Mouse (Mus musculus): ENCODE results near the gene Dlg4. TPM values are rescaled to one million over a fixed set of nuclear protein-coding genes. Genes with fewer than 3 reads are reported as not detected.
A peak's percentile ranks its signal among the peaks of the same experiment; 100 is the strongest.

Gene Dlg4
- polyA plus RNA-seq, 1 experiment from 2014 or later: 28.1 TPM

DNA sequence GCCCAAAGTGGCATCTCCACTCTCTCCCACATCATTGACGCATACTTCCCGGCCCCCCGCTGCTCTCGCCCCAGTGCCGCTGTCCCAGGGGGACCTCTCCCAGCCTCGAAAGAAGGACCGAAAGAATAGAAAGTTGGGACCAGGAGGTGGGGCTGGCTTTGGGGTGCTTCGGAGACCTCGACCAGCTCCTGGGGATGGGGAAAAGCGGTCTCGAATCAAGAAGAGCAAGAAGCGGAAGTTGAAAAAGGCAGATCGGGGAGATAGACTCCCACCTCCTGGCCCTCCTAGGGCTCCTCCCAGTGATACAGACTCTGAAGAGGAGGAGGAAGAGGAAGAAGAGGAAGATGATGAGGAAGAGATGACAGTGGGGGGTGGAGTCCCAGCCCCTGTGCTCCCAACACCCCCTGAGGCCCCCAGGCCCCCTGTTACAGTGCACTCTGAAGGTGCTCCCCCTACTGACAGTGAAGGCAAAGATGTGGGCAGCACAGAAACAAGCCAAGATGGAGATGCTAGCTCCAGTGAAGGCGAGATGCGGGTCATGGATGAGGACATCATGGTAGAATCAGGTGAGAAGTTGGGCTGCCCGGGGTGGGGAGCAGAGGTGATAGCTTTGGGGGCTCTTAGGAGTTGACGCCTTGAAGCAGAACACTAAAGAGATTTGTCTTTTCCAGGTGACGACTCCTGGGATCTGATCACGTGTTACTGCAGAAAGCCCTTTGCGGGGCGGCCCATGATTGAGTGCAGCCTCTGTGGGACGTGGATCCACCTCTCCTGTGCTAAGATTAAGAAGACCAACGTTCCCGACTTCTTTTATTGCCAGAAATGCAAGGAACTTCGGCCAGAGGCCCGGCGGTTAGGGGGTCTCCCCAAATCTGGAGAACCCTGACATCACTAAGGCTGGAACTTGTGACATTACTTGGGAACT lies 17.9 kb upstream of the Dlg4 start:
- H3K36me3 ChIP-seq: peaks cover 34% of the 10 kb centered on the region
- peak overlapping the region; percentile 71; the same call in 1 of the 2 replicates for H3K4me2 ChIP-seq
- H3K4me1 ChIP-seq (replicated peaks): peaks cover 63% of the 10 kb centered on the region
- H3K4me3 ChIP-seq: peak overlapping the region; percentile 91
- 0 out of 2 replicates have a peak overlapping the region, but pooled peaks have one; percentile 13 for H3K9ac ChIP-seq
- no peaks in the 10 kb centered on the region for H3K27me3 ChIP-seq
- no peaks in the 10 kb centered on the region for H3K9me3 ChIP-seq
- 92% methylated on average over 27 of the region's 27 CpGs for WGBS
- no peak overlapping the region; the same call in 1 of the 2 replicates for H3K27ac ChIP-seq
- no peak for ATAC-seq (ENCODE audit: low FRiP score)

DNA sequence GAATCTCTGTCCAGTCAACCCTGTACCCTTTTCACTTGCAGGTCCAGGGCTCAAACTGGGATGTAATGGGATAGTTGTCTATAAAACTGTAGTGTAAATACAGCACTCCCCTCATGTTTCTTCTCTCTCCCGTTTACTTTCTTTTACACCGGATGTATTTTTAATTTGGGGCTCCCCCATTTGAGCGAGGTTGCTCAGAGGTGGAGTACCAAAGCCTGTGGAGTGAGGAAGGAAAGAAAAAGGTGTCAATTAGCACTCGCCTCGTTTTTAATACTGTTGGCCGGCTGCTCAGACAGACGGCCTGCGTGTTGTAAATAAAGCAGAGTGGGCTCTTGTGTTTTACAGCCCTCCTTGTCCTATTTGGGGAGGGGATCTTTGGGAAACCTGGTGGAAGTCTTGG lies 17.1 kb upstream of the Dlg4 start:
- Histone ChIP-seq H3K27ac (peak overlapping the region; percentile 97), H3K4me1 (replicated peaks) (peaks cover 63% of the 10 kb centered on the region), H3K9me3 (no peaks in the 10 kb centered on the region), H3K4me3 (peak overlapping the region; percentile 15), H3K27me3 (no peaks in the 10 kb centered on the region), H3K36me3 (peaks cover 27% of the 10 kb centered on the region), H3K9ac (no peak overlapping the region), H3K4me2 (peak overlapping the region; percentile 85; the same call in 1 of the 2 replicates)
- 84% methylated on average over 8 of the region's 8 CpGs for WGBS
- no peak for ATAC-seq (ENCODE audit: low FRiP score)

DNA sequence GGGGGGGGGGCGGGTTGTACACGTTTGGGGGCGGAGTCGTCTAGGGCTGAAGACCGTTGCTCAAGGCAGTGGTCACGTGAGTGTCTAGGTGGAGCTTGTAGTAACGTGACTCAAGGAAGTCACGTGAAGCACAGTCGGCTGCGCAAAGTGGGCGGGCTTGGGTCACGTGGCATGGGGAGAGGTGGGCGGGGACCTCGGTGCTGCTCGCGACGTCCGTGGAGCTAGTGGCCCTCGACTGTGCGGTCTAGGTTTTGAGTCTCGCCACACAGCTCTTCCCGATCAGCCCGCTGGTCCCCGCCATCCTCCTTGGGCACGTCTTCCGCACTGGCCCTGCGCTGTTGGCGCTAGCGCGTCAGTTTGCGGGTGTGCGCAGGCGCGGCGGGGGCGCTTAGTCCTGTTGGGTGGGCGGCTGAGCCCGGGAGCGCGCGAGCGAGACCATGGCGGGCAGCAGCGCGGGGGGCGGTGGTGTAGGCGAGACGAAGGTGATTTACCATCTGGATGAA lies 16.3 kb upstream of the Dlg4 start, which contains the start of gene Dvl2:
Dvl2 (plus strand) TSS at position 200 of the 503 bp plus-strand sequence.
- Histone ChIP-seq H3K9me3 (no peaks in the 10 kb centered on the region), H3K27me3 (no peaks in the 10 kb centered on the region), H3K4me3 (peak within 1 kb of the TSS; percentile 77), H3K27ac (peak within 1 kb of the TSS; percentile 97), H3K4me1 (replicated peaks) (peaks cover 65% of the 10 kb centered on the region), H3K4me2 (peak within 1 kb of the TSS; percentile 85), H3K36me3 (peaks cover 33% of the 10 kb centered on the region), H3K9ac (peak within 1 kb of the TSS; percentile 89)
- 0% methylated on average over 47 of the region's 48 CpGs for WGBS
- peak; percentile 69 for ATAC-seq (ENCODE audit: low FRiP score)

DNA sequence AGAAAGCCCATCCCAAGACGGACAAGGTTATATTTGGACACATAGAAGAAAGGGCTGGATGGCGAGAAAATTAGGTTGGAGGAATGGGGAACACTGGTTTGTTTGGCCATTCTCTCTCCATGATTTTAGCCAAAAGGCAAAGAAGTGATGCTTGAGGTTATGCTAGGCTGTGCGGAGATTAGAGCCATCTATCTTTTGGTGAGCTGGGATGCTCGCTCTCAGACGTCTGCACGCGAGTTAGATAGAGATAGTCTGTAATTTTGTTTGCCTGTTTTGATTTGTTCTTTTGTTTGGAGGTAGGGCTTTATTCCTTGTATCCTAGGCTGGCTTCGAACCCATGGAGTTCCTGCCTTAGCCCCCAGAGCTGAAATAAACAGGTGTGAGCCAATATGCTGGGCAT lies 15.6 kb upstream of the Dlg4 start:
- no peak for ATAC-seq (ENCODE audit: low FRiP score)
- H3K4me1 ChIP-seq (replicated peaks): peaks cover 65% of the 10 kb centered on the region
- 13% methylated on average over 8 of the region's 8 CpGs for WGBS
- peak overlapping the region; percentile 89 for H3K9ac ChIP-seq
- peaks cover 41% of the 10 kb centered on the region for H3K36me3 ChIP-seq
- no peaks in the 10 kb centered on the region for H3K9me3 ChIP-seq
- H3K4me3 ChIP-seq: peak overlapping the region; percentile 77
- no peaks in the 10 kb centered on the region for H3K27me3 ChIP-seq
- H3K27ac ChIP-seq: peak overlapping the region; percentile 97
- peak overlapping the region; percentile 85 for H3K4me2 ChIP-seq

DNA sequence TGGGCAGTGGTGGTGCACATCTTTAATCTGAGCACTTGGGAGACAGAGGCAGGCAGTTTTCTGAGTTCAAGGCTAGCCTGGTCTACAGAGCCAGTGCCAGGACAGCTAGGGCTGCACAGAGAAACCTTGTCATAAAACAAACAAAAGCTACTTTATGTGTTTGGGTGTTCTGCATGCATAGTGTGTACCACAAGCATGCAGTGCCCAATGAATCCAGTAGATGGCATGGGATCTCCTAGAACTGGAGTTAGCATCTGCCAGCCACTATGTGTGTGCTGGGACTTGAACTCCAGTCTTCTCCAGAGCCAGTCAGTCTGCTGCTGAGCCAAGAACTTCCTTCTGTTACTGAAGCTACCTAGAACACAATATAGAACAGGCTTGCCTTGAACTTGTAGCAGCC lies 14.9 kb upstream of the Dlg4 start:
- no peak overlapping the region for H3K27ac ChIP-seq
- H3K27me3 ChIP-seq: no peaks in the 10 kb centered on the region
- H3K4me3 ChIP-seq: peak overlapping the region; percentile 77
- H3K9me3 ChIP-seq: no peaks in the 10 kb centered on the region
- peaks cover 65% of the 10 kb centered on the region for H3K4me1 ChIP-seq (replicated peaks)
- H3K9ac ChIP-seq: no peak overlapping the region
- peak overlapping the region; percentile 85 for H3K4me2 ChIP-seq
- no peak for ATAC-seq (ENCODE audit: low FRiP score)
- peaks cover 48% of the 10 kb centered on the region for H3K36me3 ChIP-seq

- Histone ChIP-seq H3K27me3 (no peaks in the 10 kb centered on the region), H3K36me3 (peaks cover 54% of the 10 kb centered on the region), H3K4me3 (peak overlapping the region; percentile 77), H3K9me3 (no peaks in the 10 kb centered on the region), H3K4me2 (peak overlapping the region; percentile 85), H3K27ac (no peak overlapping the region), H3K4me1 (replicated peaks) (peaks cover 62% of the 10 kb centered on the region), H3K9ac (peak overlapping the region; percentile 57; the same call in 1 of the 2 replicates)
- 92% methylated on average over 2 of the region's 2 CpGs for WGBS
- ATAC-seq (ENCODE audit: low FRiP score): no peak
These were observed 14.3 kb upstream of the Dlg4 start for GRCm38 (mm10) chr11:70002471-70002870.

GRCm38 (mm10) chr11:70005521-70005920 lies 11.2 kb upstream of the Dlg4 start:
- Histone ChIP-seq H3K27ac (no peak overlapping the region), H3K9me3 (no peaks in the 10 kb centered on the region), H3K4me2 (no peak overlapping the region), H3K27me3 (no peaks in the 10 kb centered on the region), H3K4me3 (no peak overlapping the region), H3K4me1 (replicated peaks) (peaks cover 39% of the 10 kb centered on the region), H3K36me3 (peaks cover 63% of the 10 kb centered on the region), H3K9ac (no peak overlapping the region)
- 56% methylated on average over 5 of the region's 5 CpGs for WGBS
- ATAC-seq (ENCODE audit: low FRiP score): no peak

- ATAC-seq (ENCODE audit: low FRiP score): no peak
- Histone ChIP-seq H3K9me3 (no peaks in the 10 kb centered on the region), H3K27ac (no peak overlapping the region), H3K4me1 (replicated peaks) (peaks cover 19% of the 10 kb centered on the region), H3K9ac (no peak overlapping the region), H3K27me3 (no peaks in the 10 kb centered on the region), H3K4me2 (no peak overlapping the region), H3K36me3 (peaks cover 88% of the 10 kb centered on the region), H3K4me3 (no peak overlapping the region)
- 89% methylated on average over 6 of the region's 6 CpGs for WGBS
These were observed 6.7 kb upstream of the Dlg4 start for GRCm38 (mm10) chr11:70010033-70010432.

DNA sequence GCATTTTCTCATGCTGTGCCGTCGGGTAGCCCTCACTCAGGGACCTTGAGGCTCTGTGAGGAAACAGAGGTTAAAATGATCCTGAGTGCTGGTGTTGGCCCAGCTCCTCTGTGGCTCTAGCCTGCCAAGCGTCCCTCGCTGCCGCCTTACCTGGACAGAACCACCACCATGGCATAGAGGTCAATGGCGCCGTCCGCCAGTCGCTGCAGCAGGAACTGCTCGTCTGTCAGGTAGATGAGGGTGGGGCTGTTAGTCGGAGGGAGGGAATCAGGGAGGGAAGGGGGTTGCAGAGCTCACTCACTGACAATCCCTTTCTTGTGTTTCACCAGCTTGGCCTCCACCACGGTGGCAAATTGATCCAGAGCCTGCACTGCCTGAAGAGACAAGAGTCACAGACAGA lies 6.2 kb upstream of the Dlg4 start:
- Histone ChIP-seq H3K9ac (no peak overlapping the region), H3K27ac (no peak overlapping the region), H3K27me3 (no peaks in the 10 kb centered on the region), H3K36me3 (peaks cover 83% of the 10 kb centered on the region), H3K4me2 (no peak overlapping the region), H3K4me1 (replicated peaks) (peaks cover 20% of the 10 kb centered on the region), H3K4me3 (no peak overlapping the region), H3K9me3 (no peaks in the 10 kb centered on the region)
- ATAC-seq (ENCODE audit: low FRiP score): no peak
- 94% methylated on average over 12 of the region's 12 CpGs for WGBS

DNA sequence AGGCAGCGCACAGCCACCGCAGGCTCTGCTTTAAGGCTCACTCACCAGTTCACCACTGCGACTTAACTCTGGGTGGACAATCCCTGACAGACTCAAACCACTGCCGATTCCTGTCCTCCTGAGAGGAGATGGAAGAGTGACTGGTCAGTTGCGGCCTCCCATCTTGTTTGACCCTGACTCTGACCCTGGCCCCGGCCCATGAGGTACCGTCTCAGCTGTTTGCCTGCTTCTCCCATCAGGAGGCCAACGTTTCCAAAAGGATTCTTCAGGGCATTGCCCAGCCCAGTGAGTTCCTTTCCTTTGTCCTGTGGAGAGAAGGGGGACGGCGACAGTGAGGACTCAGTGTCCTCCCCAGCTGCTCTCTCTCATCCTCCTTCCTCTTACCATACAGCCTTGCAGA lies 5.8 kb upstream of the Dlg4 start:
- Histone ChIP-seq H3K9ac (no peak overlapping the region), H3K4me2 (no peak overlapping the region), H3K4me1 (replicated peaks) (peaks cover 20% of the 10 kb centered on the region), H3K9me3 (no peaks in the 10 kb centered on the region), H3K36me3 (peaks cover 79% of the 10 kb centered on the region), H3K27ac (no peak overlapping the region), H3K4me3 (no peak overlapping the region), H3K27me3 (no peaks in the 10 kb centered on the region)
- WGBS: 79% methylated on average over 10 of the region's 10 CpGs
- ATAC-seq (ENCODE audit: low FRiP score): no peak

DNA sequence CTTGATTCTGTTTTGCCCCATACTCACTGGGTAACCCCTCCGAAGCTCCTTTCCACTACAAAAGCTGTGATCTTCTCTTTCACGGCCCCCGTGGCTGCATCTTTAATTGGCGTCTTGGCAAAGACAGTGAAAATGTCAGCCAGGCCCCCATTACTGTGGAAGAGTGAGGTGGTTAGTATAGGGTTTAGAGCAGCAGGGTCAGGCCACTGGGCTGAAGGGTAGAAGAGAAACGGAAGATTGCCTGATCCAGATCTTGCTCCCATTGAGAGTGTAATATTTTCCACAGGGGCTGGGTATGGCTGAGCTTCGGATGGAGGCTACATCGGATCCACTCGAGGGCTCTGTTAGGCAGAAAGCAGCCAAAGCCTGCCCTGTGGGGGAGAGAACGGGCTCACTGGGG lies 3.8 kb upstream of the Dlg4 start:
- Histone ChIP-seq H3K4me2 (no peak overlapping the region), H3K9ac (no peak overlapping the region), H3K9me3 (no peaks in the 10 kb centered on the region), H3K27ac (no peak overlapping the region), H3K27me3 (no peaks in the 10 kb centered on the region), H3K4me1 (replicated peaks) (peaks cover 33% of the 10 kb centered on the region), H3K4me3 (no peak overlapping the region), H3K36me3 (peaks cover 59% of the 10 kb centered on the region)
- WGBS: 83% methylated on average over 9 of the region's 9 CpGs
- no peak for ATAC-seq (ENCODE audit: low FRiP score)

DNA sequence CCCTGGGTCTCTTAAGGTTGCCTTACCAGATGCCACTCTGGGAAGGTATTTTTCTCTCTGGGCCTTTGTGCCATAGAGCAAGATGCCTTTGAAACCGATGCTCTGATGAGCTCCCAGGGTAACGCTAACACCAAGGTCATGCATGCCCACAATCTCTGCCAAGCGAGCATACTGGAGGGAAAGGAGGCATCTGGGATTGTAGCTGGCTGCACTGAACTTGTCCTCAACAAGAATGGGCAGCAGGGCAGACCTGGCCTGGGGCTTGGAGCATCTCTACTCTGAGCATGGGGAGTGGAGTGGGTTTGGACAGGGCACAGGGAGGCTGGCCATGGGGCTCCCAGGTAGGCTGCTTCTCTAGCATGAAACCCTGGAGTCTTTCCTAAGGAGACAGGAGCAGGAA lies 3.3 kb upstream of the Dlg4 start:
- no peak for ATAC-seq (ENCODE audit: low FRiP score)
- Histone ChIP-seq H3K9ac (peak overlapping the region; percentile 14; the same call in 1 of the 2 replicates), H3K27ac (no peak overlapping the region), H3K4me1 (replicated peaks) (peaks cover 35% of the 10 kb centered on the region), H3K9me3 (no peaks in the 10 kb centered on the region), H3K27me3 (no peaks in the 10 kb centered on the region), H3K4me2 (no peak overlapping the region), H3K36me3 (peaks cover 55% of the 10 kb centered on the region), H3K4me3 (no peak overlapping the region)
- 90% methylated on average over 3 of the region's 3 CpGs for WGBS

Data from hindbrain, embryonic 13.5 days (tissue).